Mouse (Mus musculus) lung, adult 2 months (tissue): ENCODE measurements at regions not wholly inside any gene's neighbourhood (a gene's known extent, or its start where the extent isn't known, plus 50 kb on each side); places are given as distances from the start of the nearest gene placed in this dataset.

ENCODE experiments used
- CTCF ChIP-seq: fragments of 200-500 bp; IDR thresholded peaks from 2 replicates; pipeline ENCODE4 v1.5.1; 2011; ENCODE audit warnings: mild to moderate bottlenecking, low read length, control low read depth; ENCODE audit not compliant: insufficient read depth
- POLR2A ChIP-seq: fragments of 200-500 bp; IDR thresholded peaks from 2 replicates; pipeline ENCODE4 v1.6.1; 2011; ENCODE audit warnings: low read depth, mild to moderate bottlenecking, control low read depth, low read length, borderline replicate concordance; ENCODE audit errors: extremely low read depth

- TF ChIP-seq CTCF (no peak), POLR2A (no peak)
Measured at GRCm38 (mm10) chr5:37897501-37897900, 73.1 kb upstream of the Msx1 start.
